Mouse (Mus musculus): Measurements from ENCODE around the gene Hnrnph3.

- TF ChIP-seq POLR2A (IDR thresholded peaks at IDR 0.05; ENCODE audit: insufficient read depth, low read depth, low read length) (no peak), CTCF (IDR thresholded peaks at IDR 0.05) (no peak), EP300 (IDR thresholded peaks at IDR 0.05; ENCODE audit: insufficient read depth, low read depth, low read length) (no peak)
Observed at GRCm38 (mm10) chr10:63026156-63026794, 2.3 kb upstream of the Hnrnph3 start.

Data from heart, adult 2 months (tissue).